Mouse (Mus musculus) CD4-positive, CD25-positive, alpha-beta regulatory T cell, adult 2 months (primary cell): ENCODE measurements around the gene Vmn2r18.
A peak's percentile ranks its signal among the peaks of the same experiment; 100 is the strongest.

Source experiments
- DNase-seq: peaks from one replicate; pipeline ENCODE4 v3.0.0-alpha.2; 2012; ENCODE audit warnings: low read depth, low spot score

Vmn2r18 gene

GRCm38 (mm10) chr5:151605921-151606320 lies at the start of gene Vmn2r18:
Gene Vmn2r18 (minus strand): TSS chr5:151606021.
- DNase-seq: no peak

- DNase-seq: no peak
Measured at GRCm38 (mm10) chr5:151651411-151651784, 45.6 kb upstream of the Vmn2r18 start.

DNA sequence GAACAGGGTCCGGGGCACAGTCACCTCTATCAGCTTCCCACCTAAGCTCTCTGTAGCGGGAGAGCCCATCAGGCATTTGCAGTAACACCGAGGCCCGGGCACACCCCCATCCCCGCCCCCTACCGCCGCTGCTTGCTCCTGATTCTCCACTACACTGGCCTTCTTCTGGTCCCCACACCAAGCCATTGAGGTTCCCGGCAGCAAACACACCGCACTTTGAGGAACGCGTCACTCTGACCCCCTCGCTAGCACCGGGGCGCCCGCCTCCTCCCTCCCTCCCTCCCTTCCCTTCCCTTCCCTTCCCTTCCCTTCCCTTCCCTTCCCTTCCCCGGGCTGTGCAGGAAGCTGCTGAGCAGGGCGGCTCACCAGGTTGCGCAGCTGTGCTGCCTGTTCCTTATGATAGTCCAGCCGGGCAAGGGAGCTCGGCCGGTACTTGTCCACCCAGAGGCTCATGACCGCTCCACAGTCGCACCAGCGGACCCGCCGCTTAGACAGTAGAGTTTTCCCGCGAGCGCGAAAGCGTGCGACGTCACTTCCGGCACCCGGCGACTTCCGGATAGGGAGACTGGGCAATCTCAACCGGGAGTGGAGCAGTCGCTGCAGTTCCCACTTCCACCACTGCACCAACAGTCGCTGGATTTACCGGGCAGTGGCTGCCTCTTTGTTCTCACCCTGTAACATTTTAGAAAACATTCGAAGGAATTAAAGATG lies 45.0 kb upstream of the Vmn2r18 start, which contains the start of gene Rfc3:
TSS of gene Rfc3 (minus strand) at position 543 of the 711 bp plus-strand sequence.
- peak; percentile 97 for DNase-seq

GRCm38 (mm10) chr5:151644845-151645244 lies 39.0 kb upstream of the Vmn2r18 start:
- peak; percentile 60 for DNase-seq

- no peak for DNase-seq
Measured at GRCm38 (mm10) chr5:151642867-151643266, 37.0 kb upstream of the Vmn2r18 start.

GRCm38 (mm10) chr5:151642102-151642501 lies 36.3 kb upstream of the Vmn2r18 start:
- no peak for DNase-seq

DNA sequence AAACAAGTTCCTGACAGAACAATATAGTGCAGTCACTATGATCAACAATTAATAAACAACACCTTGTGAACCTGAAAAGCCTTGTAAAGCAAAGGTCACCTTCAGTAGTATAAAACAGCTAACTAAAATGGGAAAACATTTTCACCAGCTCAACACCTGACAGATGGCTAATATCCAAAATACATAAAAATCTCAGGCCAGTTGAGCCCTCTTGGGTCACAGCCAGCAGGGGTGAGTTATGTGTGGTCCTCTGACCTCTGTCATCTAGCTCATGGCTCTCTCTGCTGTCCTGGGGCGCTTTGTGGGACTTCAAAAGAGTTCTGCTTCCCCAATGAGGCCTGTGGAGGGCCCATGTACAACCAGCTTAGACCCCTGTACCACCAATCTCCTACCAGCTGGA lies 4.1 kb downstream of the Vmn2r18 start:
- no peak for DNase-seq
